Mouse (Mus musculus) forebrain, postnatal 0 days (tissue): ENCODE measurements around the gene Allc. TPM values are rescaled to one million over a fixed set of nuclear protein-coding genes. Genes with fewer than 3 reads are reported as not detected.

Experiments used
- ATAC-seq: fragments of 200-750 bp; cut with Nextera tagmentation; 2 replicates; pipeline ENCODE4 v1.8.0; 2017; ENCODE audit warnings: mild to moderate bottlenecking, moderate library complexity
- DNase-seq: peaks from one replicate; pipeline ENCODE4 v3.0.0-alpha.2; 2015
- H3K27ac ChIP-seq: fragments of 300-500 bp; sonication (generic); 2 replicates; pipeline ENCODE4 v1.5.1; 2014; ENCODE audit warnings: low read depth, mild to moderate bottlenecking, antibody characterized with exemption, low read length, moderate library complexity, mixed read lengths
- H3K27me3 ChIP-seq: fragments of 300-500 bp; sonication (generic); 2 replicates; pipeline ENCODE4 v1.6.1; 2014; ENCODE audit warnings: mild to moderate bottlenecking, low read length, mixed read lengths; ENCODE audit not compliant: insufficient read depth
- H3K36me3 ChIP-seq: fragments of 300-500 bp; sonication (generic); 2 replicates; pipeline ENCODE4 v1.6.1; 2014; ENCODE audit warnings: mild to moderate bottlenecking, moderate library complexity; ENCODE audit not compliant: insufficient read depth
- H3K4me1 ChIP-seq: fragments of 300-500 bp; sonication (generic); 2 replicates; pipeline ENCODE4 v1.6.1; 2014; ENCODE audit warnings: antibody characterized with exemption; ENCODE audit not compliant: insufficient read depth
- H3K4me2 ChIP-seq: fragments of 300-500 bp; sonication (generic); 2 replicates; pipeline ENCODE4 v1.6.1; 2014; ENCODE audit warnings: low read depth, mild to moderate bottlenecking, moderate library complexity
- H3K4me3 ChIP-seq: fragments of 300-500 bp; sonication (generic); 2 replicates; pipeline ENCODE4 v1.5.1; 2014; ENCODE audit warnings: low read depth, low read length, mixed read lengths
- H3K9ac ChIP-seq: fragments of 300-500 bp; sonication (generic); 2 replicates; pipeline ENCODE4 v1.6.1; 2014; ENCODE audit warnings: mild to moderate bottlenecking
- H3K9me3 ChIP-seq: fragments of 300-500 bp; sonication (generic); 2 replicates; pipeline ENCODE4 v1.6.1; 2016; ENCODE audit warnings: low read length
- CTCF ChIP-seq: sonication (generic); IDR thresholded peaks from 2 replicates; pipeline ENCODE4 v1.5.1; 2016; ENCODE audit warnings: antibody characterized with exemption, control low read depth, low read depth
- WGBS: fragments of 180-500 bp; shearing (Covaris S2); extraction: QIAGEN DNeasy Blood & Tissue Kit; methylation state at CpG from one replicate; pipeline ENCODE4 v1.1.7; 2014; 5-methylcytosine and 5-hydroxymethylcytosine counted together
- polyA plus RNA-seq: library from polyadenylated mRNA; unstranded; fragments of >200 nt; fragmentation: Nextera tagmentation; extraction: Ambion mirVana; gene quantifications from 2 replicates; pipeline ENCODE4 v1.2.1, GENCODE M21; 2015
- total RNA-seq: library from RNA; depleted of rRNA; stranded (reverse); fragments of >200 nt; gene quantifications from 2 replicates; pipeline ENCODE4 v1.2.3, GENCODE M21; 2014; rRNA removed

The Allc gene
- total RNA-seq, result 0.29 TPM in 1 of 2 replicates, not detected in the other
- 0.14 and 0.17 TPM in 2 replicates for polyA plus RNA-seq

- no peak within 1 kb of the TSS for H3K27ac ChIP-seq
- H3K27me3 ChIP-seq, result no peaks in the 10 kb centered on the region
- no peak within 1 kb of the TSS for H3K4me2 ChIP-seq
- DNase-seq, result no peak
- 90% methylated on average over 8 of the region's 8 CpGs for WGBS
- ATAC-seq, result no peak
- no peak within 1 kb of the TSS for H3K9ac ChIP-seq
- no peaks in the 10 kb centered on the region for H3K9me3 ChIP-seq
- no peak for TF ChIP-seq CTCF
- H3K36me3 ChIP-seq, result no peaks in the 10 kb centered on the region
- H3K4me1 ChIP-seq, result no peaks in the 10 kb centered on the region
- no peak within 1 kb of the TSS for H3K4me3 ChIP-seq
Measured at GRCm38 (mm10) chr12:28582423-28582822, at the start of gene Allc. Allc (minus strand) TSS chr12:28582523.

- TF ChIP-seq CTCF, result no peak
- no peak overlapping the region for H3K4me3 ChIP-seq
- ATAC-seq (no peak), DNase-seq (no peak)
- H3K9me3 ChIP-seq, result no peaks in the 10 kb centered on the region
- WGBS, result 89% methylated on average over 2 of the region's 2 CpGs
- H3K27me3 ChIP-seq, result no peaks in the 10 kb centered on the region
- no peak overlapping the region for H3K27ac ChIP-seq
- no peak overlapping the region for H3K9ac ChIP-seq
- no peaks in the 10 kb centered on the region for H3K4me1 ChIP-seq
- no peak overlapping the region for H3K4me2 ChIP-seq
- peaks cover 55% of the 10 kb centered on the region for H3K36me3 ChIP-seq
Measured at GRCm38 (mm10) chr12:28628436-28628835, 46.1 kb upstream of the Allc start.

- Histone ChIP-seq H3K4me2 (no peak overlapping the region), H3K27ac (no peak overlapping the region), H3K27me3 (no peaks in the 10 kb centered on the region), H3K4me1 (no peaks in the 10 kb centered on the region), H3K9ac (no peak overlapping the region), H3K36me3 (peaks cover 41% of the 10 kb centered on the region), H3K4me3 (no peak overlapping the region), H3K9me3 (no peaks in the 10 kb centered on the region)
- no peak for TF ChIP-seq CTCF
- WGBS, result 86% methylated on average over 4 of the region's 4 CpGs
- DNase-seq (no peak), ATAC-seq (no peak)
Measured at GRCm38 (mm10) chr12:28627092-28627491, 44.8 kb upstream of the Allc start.

- Histone ChIP-seq H3K27me3 (no peaks in the 10 kb centered on the region), H3K4me3 (no peak overlapping the region), H3K27ac (no peak overlapping the region), H3K4me2 (no peak overlapping the region), H3K9ac (no peak overlapping the region), H3K36me3 (peaks cover 24% of the 10 kb centered on the region), H3K9me3 (no peaks in the 10 kb centered on the region), H3K4me1 (no peaks in the 10 kb centered on the region)
- TF ChIP-seq CTCF, result no peak
- 85% methylated on average over 7 of the region's 7 CpGs for WGBS
- DNase-seq, result no peak
- ATAC-seq, result no peak
Measured at GRCm38 (mm10) chr12:28625407-28625806, 43.1 kb upstream of the Allc start.

GRCm38 (mm10) chr12:28624251-28624650 is 41.9 kb upstream of the Allc start:
- Histone ChIP-seq H3K4me2 (no peak overlapping the region), H3K4me3 (no peak overlapping the region), H3K27me3 (no peaks in the 10 kb centered on the region), H3K4me1 (no peaks in the 10 kb centered on the region), H3K9ac (no peak overlapping the region), H3K9me3 (no peaks in the 10 kb centered on the region), H3K27ac (no peak overlapping the region), H3K36me3 (peaks cover 13% of the 10 kb centered on the region)
- no peak for TF ChIP-seq CTCF
- 85% methylated on average over 2 of the region's 2 CpGs for WGBS
- ATAC-seq, result no peak
- DNase-seq, result no peak

GRCm38 (mm10) chr12:28623195-28623594 is 40.9 kb upstream of the Allc start, which contains the start of gene Colec11:
Colec11 (minus strand) TSS chr12:28623377.
- TF ChIP-seq CTCF, result no peak
- H3K4me3 ChIP-seq, result no peak within 1 kb of the TSS
- H3K4me1 ChIP-seq, result no peaks in the 10 kb centered on the region
- no peak within 1 kb of the TSS for H3K27ac ChIP-seq
- H3K36me3 ChIP-seq, result peaks cover 4% of the 10 kb centered on the region
- H3K9ac ChIP-seq, result no peak within 1 kb of the TSS
- WGBS, result 65% methylated on average over 5 of the region's 5 CpGs
- no peaks in the 10 kb centered on the region for H3K9me3 ChIP-seq
- H3K27me3 ChIP-seq, result no peaks in the 10 kb centered on the region
- H3K4me2 ChIP-seq, result no peak within 1 kb of the TSS
- no peak for DNase-seq
- ATAC-seq, result no peak

GRCm38 (mm10) chr12:28622641-28623040 is 40.3 kb upstream of the Allc start:
- ATAC-seq, result no peak
- Histone ChIP-seq H3K4me1 (no peaks in the 10 kb centered on the region), H3K4me3 (no peak overlapping the region), H3K4me2 (no peak overlapping the region), H3K9me3 (no peaks in the 10 kb centered on the region), H3K27ac (no peak overlapping the region), H3K27me3 (no peaks in the 10 kb centered on the region), H3K36me3 (no peaks in the 10 kb centered on the region), H3K9ac (no peak overlapping the region)
- TF ChIP-seq CTCF, result no peak
- DNase-seq, result no peak
- 79% methylated on average over 1 of the region's 1 CpGs for WGBS
